Mouse (Mus musculus): ENCODE results near the gene Gm28042. TPM values are rescaled to one million over a fixed set of nuclear protein-coding genes. Genes with fewer than 3 reads are reported as not detected.
A peak's percentile ranks its signal among the peaks of the same experiment; 100 is the strongest.

Gm28042 gene
- 1.7 and 1.9 TPM in 2 replicates for polyA plus RNA-seq (2015; fragmentation: Nextera tagmentation; extraction: Ambion mirVana)

DNA sequence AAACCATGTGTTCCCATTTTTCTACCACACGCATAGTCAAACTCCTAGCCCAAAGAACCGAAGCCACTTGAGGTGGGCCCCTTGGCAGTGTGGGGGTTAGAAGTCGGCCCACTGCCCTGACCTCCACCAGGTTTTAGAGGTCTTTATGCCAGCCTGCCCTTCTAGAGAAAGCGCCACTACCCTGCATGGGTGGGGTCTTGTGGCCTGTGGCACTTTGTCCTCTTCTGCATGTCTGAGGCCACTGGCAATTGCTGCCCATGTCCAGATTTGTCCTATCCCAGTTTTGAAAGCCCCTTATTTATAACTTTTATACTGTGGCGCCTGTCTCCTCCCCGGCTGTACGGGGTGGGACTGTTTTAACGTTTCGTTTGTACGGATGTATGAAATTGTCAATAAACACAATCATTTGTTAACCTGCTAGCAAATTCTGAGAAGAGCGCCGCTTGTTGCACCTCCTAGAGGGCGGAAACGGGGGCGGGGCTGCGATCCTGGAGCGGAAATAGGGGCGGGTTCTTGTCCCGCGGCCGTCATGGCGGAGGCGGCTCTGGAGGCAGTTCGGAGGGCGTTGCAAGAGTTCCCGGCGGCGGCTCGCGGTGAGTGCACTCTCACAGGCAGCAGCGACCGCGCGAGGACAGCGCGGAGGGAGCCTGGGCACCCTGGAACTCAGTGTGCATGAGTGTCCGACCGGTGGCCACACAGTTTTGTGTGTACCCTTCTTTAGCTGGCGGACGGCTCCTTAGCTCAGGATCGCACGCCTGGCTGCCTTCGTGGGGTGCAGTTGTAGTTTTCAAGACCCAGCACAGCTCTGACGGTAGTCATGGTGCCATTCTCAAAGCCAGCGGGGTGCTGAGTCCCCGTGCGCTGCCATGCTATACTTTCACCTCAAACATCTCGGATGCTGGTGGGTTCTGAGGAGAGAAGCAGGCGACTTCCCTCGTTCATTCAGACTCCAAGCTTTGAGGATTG is at the start of gene Gm28042, which contains the start of gene Jmjd7:
TSS of gene Gm28042 (plus strand) at position 510 of the 966 bp plus-strand sequence.
TSS of gene Jmjd7 (plus strand) at position 500 of the 966 bp plus-strand sequence.
- H3K4me1 ChIP-seq, result peaks cover 28% of the 10 kb centered on the region
- peak within 1 kb of the TSS; percentile 95 for H3K9ac ChIP-seq
- 5% methylated on average over 50 of the region's 50 CpGs for WGBS
- H3K4me2 ChIP-seq, result peak within 1 kb of the TSS; percentile 86
- H3K4me3 ChIP-seq, result peak within 1 kb of the TSS; percentile 88
- no peaks in the 10 kb centered on the region for H3K27me3 ChIP-seq (replicated peaks)
- peaks cover 60% of the 10 kb centered on the region for H3K36me3 ChIP-seq
- peak within 1 kb of the TSS; percentile 93 for H3K27ac ChIP-seq (replicated peaks)
- ATAC-seq (ENCODE audit: extremely low read depth, insufficient number of reproducible peaks, low FRiP score, low TSS enrichment), result peak; percentile 60
- H3K9me3 ChIP-seq, result no peaks in the 10 kb centered on the region

DNA sequence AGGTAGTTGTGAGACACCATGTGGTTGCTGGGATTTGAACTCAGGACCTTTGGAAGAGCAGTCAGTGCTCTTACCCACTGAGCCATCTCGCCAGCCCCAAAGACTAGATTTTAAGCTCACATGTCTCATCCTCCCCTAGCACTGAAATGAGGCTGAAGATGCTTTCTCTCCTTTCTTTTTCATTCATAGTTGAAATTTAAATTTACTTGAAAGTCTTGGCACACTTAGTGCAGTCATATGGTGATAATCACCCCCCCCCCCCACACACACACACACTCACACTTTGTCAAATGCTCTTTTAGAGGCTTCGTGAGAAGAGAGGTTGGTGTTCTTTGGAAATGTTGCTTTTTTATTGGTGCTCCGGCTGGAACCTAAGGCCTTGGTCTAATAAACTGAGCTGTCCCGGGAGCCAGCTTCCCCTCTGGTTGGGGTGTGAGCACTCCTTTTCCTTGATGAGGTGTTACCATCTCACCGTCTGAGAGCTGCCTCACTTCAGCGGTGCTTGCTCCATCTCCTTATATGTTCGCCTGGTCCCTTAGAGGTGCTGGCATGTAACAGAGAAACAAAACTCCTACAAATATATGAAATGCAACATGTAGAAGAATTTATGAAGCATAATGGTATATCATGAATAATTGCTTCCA is 46.8 kb upstream of the Gm28042 start:
- WGBS, result 83% methylated on average over 7 of the region's 7 CpGs
- H3K27ac ChIP-seq (replicated peaks), result no peak overlapping the region
- no peak overlapping the region for H3K9ac ChIP-seq
- no peak overlapping the region for H3K4me3 ChIP-seq
- no peaks in the 10 kb centered on the region for H3K27me3 ChIP-seq (replicated peaks)
- H3K36me3 ChIP-seq, result peaks cover 4% of the 10 kb centered on the region
- ATAC-seq (ENCODE audit: extremely low read depth, insufficient number of reproducible peaks, low FRiP score, low TSS enrichment), result no peak
- H3K4me2 ChIP-seq, result no peak overlapping the region
- no peaks in the 10 kb centered on the region for H3K9me3 ChIP-seq
- H3K4me1 ChIP-seq, result peaks cover 13% of the 10 kb centered on the region; the same call in 1 of the 2 replicates

DNA sequence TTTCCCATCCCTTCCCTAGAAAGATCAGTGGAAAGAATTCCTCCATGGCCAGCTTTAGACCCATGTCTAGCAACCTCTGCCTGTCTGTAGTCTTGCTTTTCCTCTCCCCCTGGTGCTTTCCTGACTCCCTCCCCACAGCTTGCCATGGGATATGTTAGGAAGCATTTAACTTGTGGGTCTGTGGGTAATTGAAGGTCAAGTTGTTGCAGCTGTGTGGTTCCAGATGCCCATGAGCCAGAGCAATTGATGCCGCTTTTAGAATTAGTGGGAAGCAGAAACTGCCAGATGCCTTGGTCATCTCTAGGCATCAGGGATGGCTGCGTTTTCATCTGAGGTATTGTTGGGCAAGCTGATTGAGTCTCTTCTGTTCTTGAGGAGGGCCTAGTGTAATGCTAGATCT is 45.7 kb upstream of the Gm28042 start:
- H3K4me2 ChIP-seq, result no peak overlapping the region
- no peak for ATAC-seq (ENCODE audit: extremely low read depth, insufficient number of reproducible peaks, low FRiP score, low TSS enrichment)
- H3K4me3 ChIP-seq, result no peak overlapping the region
- no peak overlapping the region for H3K27ac ChIP-seq (replicated peaks)
- 71% methylated on average over 2 of the region's 2 CpGs for WGBS
- H3K27me3 ChIP-seq (replicated peaks), result no peaks in the 10 kb centered on the region
- peaks cover 4% of the 10 kb centered on the region for H3K36me3 ChIP-seq
- H3K4me1 ChIP-seq, result peaks cover 20% of the 10 kb centered on the region
- H3K9me3 ChIP-seq, result no peaks in the 10 kb centered on the region
- H3K9ac ChIP-seq, result no peak overlapping the region

DNA sequence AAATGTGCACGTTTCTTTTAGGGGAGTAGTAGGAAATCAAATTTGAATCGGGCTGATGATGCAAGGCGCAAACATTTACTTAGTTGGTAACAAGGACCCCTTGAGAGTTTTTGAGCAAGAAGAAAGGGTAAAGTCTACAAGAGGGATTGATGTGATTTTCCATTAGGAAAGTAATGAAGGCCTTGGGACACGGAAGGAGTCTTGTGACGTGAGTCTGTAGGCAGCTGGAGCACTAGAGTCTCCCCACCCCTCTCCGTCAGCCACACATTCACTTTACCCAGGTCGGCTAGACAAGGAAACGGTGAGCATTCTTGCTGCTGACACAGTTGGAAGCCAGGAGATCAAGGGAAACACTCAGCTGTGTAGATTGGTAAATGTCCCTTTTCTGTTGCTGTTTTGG is 41.4 kb upstream of the Gm28042 start:
- no peak for ATAC-seq (ENCODE audit: extremely low read depth, insufficient number of reproducible peaks, low FRiP score, low TSS enrichment)
- peaks cover 8% of the 10 kb centered on the region for H3K36me3 ChIP-seq
- H3K27ac ChIP-seq (replicated peaks), result no peak overlapping the region
- peaks cover 14% of the 10 kb centered on the region for H3K4me1 ChIP-seq
- no peak overlapping the region for H3K4me3 ChIP-seq
- no peak overlapping the region for H3K4me2 ChIP-seq
- no peaks in the 10 kb centered on the region for H3K9me3 ChIP-seq
- 58% methylated on average over 8 of the region's 8 CpGs for WGBS
- H3K9ac ChIP-seq, result no peak overlapping the region
- no peaks in the 10 kb centered on the region for H3K27me3 ChIP-seq (replicated peaks)

DNA sequence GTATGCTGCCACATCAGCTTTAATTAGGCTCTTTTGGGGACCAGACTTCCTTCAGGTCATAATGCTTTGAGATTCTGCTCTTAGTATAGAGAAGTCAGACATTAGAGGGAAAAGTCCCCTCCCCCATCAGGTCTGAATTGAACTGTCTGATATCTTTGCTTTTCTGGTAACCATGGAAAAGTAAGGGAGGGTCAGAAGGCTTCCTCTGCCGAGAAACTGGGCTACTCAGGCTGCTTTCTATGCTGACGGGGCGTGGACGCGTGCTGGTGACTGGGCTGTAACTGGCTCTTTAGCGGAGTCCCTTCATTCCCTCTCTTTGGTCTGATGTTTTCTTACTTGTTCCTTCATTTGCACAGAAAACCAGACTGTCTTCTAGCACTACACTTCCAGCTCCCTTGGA is 40.9 kb upstream of the Gm28042 start:
- Histone ChIP-seq H3K4me1 (peaks cover 14% of the 10 kb centered on the region), H3K27me3 (replicated peaks) (no peaks in the 10 kb centered on the region), H3K4me2 (no peak overlapping the region), H3K27ac (replicated peaks) (no peak overlapping the region), H3K9me3 (no peaks in the 10 kb centered on the region), H3K4me3 (no peak overlapping the region), H3K36me3 (peaks cover 8% of the 10 kb centered on the region), H3K9ac (no peak overlapping the region)
- WGBS, result 62% methylated on average over 6 of the region's 6 CpGs
- no peak for ATAC-seq (ENCODE audit: extremely low read depth, insufficient number of reproducible peaks, low FRiP score, low TSS enrichment)

DNA sequence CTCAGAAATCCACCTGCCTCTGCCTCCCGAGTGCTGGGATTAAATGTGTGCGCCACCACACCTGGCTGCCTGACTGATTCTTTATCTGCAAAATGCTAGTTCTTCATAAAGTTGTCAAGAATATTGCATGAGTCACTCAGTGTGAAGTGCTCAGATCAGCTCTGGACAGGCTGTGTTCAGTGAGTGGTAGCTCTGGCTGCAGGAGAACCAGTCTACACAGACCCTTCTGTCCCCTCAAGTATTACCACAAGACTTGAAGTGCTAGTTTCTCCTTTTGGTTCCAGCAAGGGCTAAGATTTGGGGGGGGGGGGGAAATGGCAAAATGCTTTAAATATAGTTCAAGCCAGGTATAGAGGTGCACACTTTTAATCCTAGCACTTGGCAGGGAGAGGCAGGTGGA is 39.9 kb upstream of the Gm28042 start:
- peaks cover 14% of the 10 kb centered on the region for H3K4me1 ChIP-seq
- 86% methylated on average over 2 of the region's 2 CpGs for WGBS
- 0 out of 2 replicates have a peak, but pooled peaks cover 4% of the 10 kb centered on the region for H3K36me3 ChIP-seq
- H3K4me2 ChIP-seq, result no peak overlapping the region
- ATAC-seq (ENCODE audit: extremely low read depth, insufficient number of reproducible peaks, low FRiP score, low TSS enrichment), result no peak
- no peak overlapping the region for H3K4me3 ChIP-seq
- H3K9ac ChIP-seq, result no peak overlapping the region
- no peak overlapping the region for H3K27ac ChIP-seq (replicated peaks)
- H3K27me3 ChIP-seq (replicated peaks), result no peaks in the 10 kb centered on the region
- no peaks in the 10 kb centered on the region for H3K9me3 ChIP-seq

DNA sequence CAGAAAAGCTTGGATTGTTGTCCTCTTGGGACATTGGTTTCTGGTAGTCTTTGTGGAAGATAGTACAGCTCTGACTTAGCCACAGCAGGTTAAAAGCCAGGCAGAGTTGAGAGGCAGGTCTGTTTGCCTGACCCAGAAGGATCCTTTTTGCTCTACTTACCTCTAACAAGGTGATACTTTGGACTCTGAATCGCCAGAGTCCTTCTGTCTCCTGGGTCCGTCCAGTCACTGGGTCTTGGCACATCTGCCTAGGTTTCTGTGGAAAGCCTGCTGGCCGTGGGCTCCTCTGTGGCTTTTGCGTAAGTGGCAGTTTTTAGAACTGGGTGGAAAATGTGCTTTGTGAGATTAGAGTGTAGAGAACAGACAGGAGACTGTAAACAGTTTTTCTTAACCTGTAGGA is 38.3 kb upstream of the Gm28042 start:
- WGBS, result 83% methylated on average over 4 of the region's 4 CpGs
- Histone ChIP-seq H3K9ac (no peak overlapping the region), H3K4me2 (no peak overlapping the region), H3K4me3 (no peak overlapping the region), H3K36me3 (0 out of 2 replicates have a peak, but pooled peaks cover 4% of the 10 kb centered on the region), H3K9me3 (no peaks in the 10 kb centered on the region), H3K27me3 (replicated peaks) (no peaks in the 10 kb centered on the region), H3K4me1 (peaks cover 14% of the 10 kb centered on the region), H3K27ac (replicated peaks) (no peak overlapping the region)
- ATAC-seq (ENCODE audit: extremely low read depth, insufficient number of reproducible peaks, low FRiP score, low TSS enrichment), result no peak

DNA sequence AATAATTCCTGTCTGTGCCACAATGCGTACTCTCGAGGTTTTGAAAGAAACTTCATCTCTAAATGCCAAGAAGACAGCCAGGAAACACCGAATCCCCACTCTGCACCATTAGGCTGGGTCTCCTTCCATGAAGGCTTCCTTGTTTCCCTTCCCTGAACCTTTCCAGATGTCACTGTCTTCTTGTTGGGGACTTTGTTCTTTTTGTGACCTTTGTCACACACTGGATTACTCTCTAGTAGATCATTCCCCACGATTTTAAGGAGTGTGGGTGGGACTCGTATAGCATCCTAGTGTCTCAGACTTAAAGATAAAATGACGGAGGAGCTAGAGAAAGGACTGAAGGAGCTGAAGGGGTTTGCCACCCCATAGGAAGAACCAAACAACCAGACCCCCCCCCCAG is 36.4 kb upstream of the Gm28042 start:
- no peaks in the 10 kb centered on the region for H3K9me3 ChIP-seq
- H3K36me3 ChIP-seq, result 0 out of 2 replicates have a peak, but pooled peaks cover 4% of the 10 kb centered on the region
- H3K9ac ChIP-seq, result no peak overlapping the region
- no peak for ATAC-seq (ENCODE audit: extremely low read depth, insufficient number of reproducible peaks, low FRiP score, low TSS enrichment)
- H3K27me3 ChIP-seq (replicated peaks), result no peaks in the 10 kb centered on the region
- 71% methylated on average over 6 of the region's 6 CpGs for WGBS
- no peak overlapping the region for H3K4me2 ChIP-seq
- no peak overlapping the region for H3K4me3 ChIP-seq
- no peak overlapping the region for H3K27ac ChIP-seq (replicated peaks)
- H3K4me1 ChIP-seq, result peaks cover 27% of the 10 kb centered on the region

DNA sequence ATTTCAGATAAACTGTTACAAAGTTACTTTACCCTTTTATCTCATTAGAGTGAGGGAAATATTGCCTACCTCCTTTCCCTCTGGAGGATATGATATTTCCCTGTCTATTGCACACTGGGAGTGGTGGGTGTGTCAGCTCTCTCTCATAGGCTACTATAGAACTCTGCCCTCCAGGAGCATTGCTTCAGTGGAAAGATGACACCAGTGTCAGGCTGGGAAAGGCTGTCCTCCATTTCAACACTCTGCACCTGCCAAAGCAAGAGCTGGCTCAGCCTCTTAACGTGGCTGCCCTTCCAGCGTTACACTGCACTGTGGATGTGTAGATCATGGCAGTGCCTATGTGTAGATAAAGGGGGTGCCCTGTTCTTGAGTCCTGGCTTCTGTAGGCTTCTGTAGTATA is 34.9 kb upstream of the Gm28042 start:
- Histone ChIP-seq H3K4me3 (no peak overlapping the region), H3K9me3 (no peaks in the 10 kb centered on the region), H3K27ac (replicated peaks) (no peak overlapping the region), H3K4me2 (no peak overlapping the region), H3K9ac (no peak overlapping the region), H3K36me3 (no peaks in the 10 kb centered on the region), H3K27me3 (replicated peaks) (no peaks in the 10 kb centered on the region), H3K4me1 (peaks cover 29% of the 10 kb centered on the region)
- ATAC-seq (ENCODE audit: extremely low read depth, insufficient number of reproducible peaks, low FRiP score, low TSS enrichment), result no peak
- 54% methylated on average over 2 of the region's 2 CpGs for WGBS

DNA sequence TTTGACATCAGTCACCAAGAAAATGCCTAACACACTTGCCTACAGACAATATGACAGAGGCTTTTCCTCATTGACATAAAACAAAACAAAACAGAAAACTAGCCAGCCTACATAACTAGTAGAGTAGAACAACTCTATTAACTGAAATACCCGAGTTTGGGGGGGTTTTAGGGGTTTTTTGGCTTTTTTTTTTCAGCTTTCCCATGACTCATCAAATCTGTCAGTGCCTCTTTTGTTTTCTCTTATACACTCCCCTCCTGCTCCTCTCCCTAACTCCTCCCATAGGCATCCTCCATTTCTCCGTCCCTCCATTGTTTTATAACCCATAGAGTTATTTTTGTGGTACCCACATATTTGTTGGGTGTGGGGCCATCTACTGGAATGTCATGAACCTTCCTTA is 33.8 kb upstream of the Gm28042 start:
- H3K4me3 ChIP-seq, result no peak overlapping the region
- no peaks in the 10 kb centered on the region for H3K9me3 ChIP-seq
- 46% methylated on average over 2 of the region's 2 CpGs for WGBS
- H3K36me3 ChIP-seq, result no peaks in the 10 kb centered on the region
- H3K9ac ChIP-seq, result no peak overlapping the region
- no peak overlapping the region for H3K27ac ChIP-seq (replicated peaks)
- no peak overlapping the region for H3K4me2 ChIP-seq
- H3K27me3 ChIP-seq (replicated peaks), result no peaks in the 10 kb centered on the region
- no peak for ATAC-seq (ENCODE audit: extremely low read depth, insufficient number of reproducible peaks, low FRiP score, low TSS enrichment)
- H3K4me1 ChIP-seq, result peaks cover 29% of the 10 kb centered on the region

DNA sequence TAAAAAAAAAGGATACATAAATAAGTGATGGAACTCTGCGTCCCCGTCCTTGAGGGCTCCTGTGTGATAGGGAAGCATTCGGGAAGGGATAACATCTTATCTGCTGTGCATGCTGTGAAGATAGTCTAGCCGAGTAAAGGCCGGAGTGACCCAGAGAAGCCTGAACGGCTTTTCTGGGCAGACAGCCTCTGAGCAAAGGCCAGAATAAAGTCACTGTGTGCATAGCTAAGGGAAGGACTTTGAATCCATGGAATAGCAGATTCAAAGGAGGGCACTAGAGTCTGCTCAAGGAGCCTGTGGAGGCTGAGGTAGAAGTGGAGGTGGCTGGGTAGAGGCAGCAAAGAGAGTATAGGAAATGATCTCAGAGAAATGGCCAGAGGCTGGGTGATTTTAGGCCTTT is 32.5 kb upstream of the Gm28042 start:
- no peak overlapping the region for H3K4me3 ChIP-seq
- no peaks in the 10 kb centered on the region for H3K9me3 ChIP-seq
- H3K4me2 ChIP-seq, result no peak overlapping the region
- peaks cover 25% of the 10 kb centered on the region for H3K4me1 ChIP-seq
- H3K27ac ChIP-seq (replicated peaks), result peak overlapping the region; percentile 87
- no peak for ATAC-seq (ENCODE audit: extremely low read depth, insufficient number of reproducible peaks, low FRiP score, low TSS enrichment)
- H3K9ac ChIP-seq, result peak overlapping the region; percentile 59
- H3K27me3 ChIP-seq (replicated peaks), result no peaks in the 10 kb centered on the region
- 35% methylated on average over 6 of the region's 6 CpGs for WGBS
- H3K36me3 ChIP-seq, result no peaks in the 10 kb centered on the region
